Mouse (Mus musculus): Measurements from ENCODE around the gene Zmynd11. TPM values are rescaled to one million over a fixed set of nuclear protein-coding genes. Genes with fewer than 3 reads are reported as not detected.

The Zmynd11 gene
- polyA plus RNA-seq, 1 experiment from 2014 or later = 104 TPM

- Histone ChIP-seq H3K36me3 (replicated peaks) (peaks cover 53% of the 10 kb centered on the region), H3K4me3 (no peak overlapping the region), H3K27me3 (ENCODE audit: poor library complexity, severe bottlenecking) (no peaks in the 10 kb centered on the region), H3K4me1 (no peaks in the 10 kb centered on the region), H3K9me3 (no peaks in the 10 kb centered on the region), H3K27ac (no peak overlapping the region)
- WGBS = 95% methylated on average over 8 of the region's 8 CpGs
- no peak for DNase-seq (ENCODE audit: extremely low spot score, low spot score)
These were observed 58.4 kb downstream of the Zmynd11 start for GRCm38 (mm10) chr13:9706720-9707119.

- Histone ChIP-seq H3K4me3 (no peak overlapping the region), H3K27me3 (ENCODE audit: poor library complexity, severe bottlenecking) (no peaks in the 10 kb centered on the region), H3K27ac (no peak overlapping the region), H3K36me3 (replicated peaks) (peaks cover 56% of the 10 kb centered on the region), H3K9me3 (no peaks in the 10 kb centered on the region), H3K4me1 (no peaks in the 10 kb centered on the region)
- no peak for DNase-seq (ENCODE audit: extremely low spot score, low spot score)
- WGBS = 90% methylated on average over 12 of the region's 12 CpGs
These were observed 62.4 kb downstream of the Zmynd11 start for GRCm38 (mm10) chr13:9702615-9703235.

GRCm38 (mm10) chr13:9697340-9697739 lies 67.8 kb downstream of the Zmynd11 start:
- Histone ChIP-seq H3K4me1 (no peaks in the 10 kb centered on the region), H3K27ac (no peak overlapping the region), H3K36me3 (replicated peaks) (peaks cover 75% of the 10 kb centered on the region), H3K4me3 (no peak overlapping the region), H3K27me3 (ENCODE audit: poor library complexity, severe bottlenecking) (no peaks in the 10 kb centered on the region), H3K9me3 (no peaks in the 10 kb centered on the region)
- DNase-seq (ENCODE audit: extremely low spot score, low spot score) = no peak
- 95% methylated on average over 4 of the region's 4 CpGs for WGBS

GRCm38 (mm10) chr13:9695809-9696208 lies 69.3 kb downstream of the Zmynd11 start:
- no peaks in the 10 kb centered on the region for H3K4me1 ChIP-seq
- peaks cover 83% of the 10 kb centered on the region for H3K36me3 ChIP-seq (replicated peaks)
- H3K27me3 ChIP-seq (ENCODE audit: poor library complexity, severe bottlenecking) = no peaks in the 10 kb centered on the region
- no peak overlapping the region for H3K4me3 ChIP-seq
- H3K27ac ChIP-seq = no peak overlapping the region
- no peaks in the 10 kb centered on the region for H3K9me3 ChIP-seq
- DNase-seq (ENCODE audit: extremely low spot score, low spot score) = no peak

GRCm38 (mm10) chr13:9695403-9695802 lies 69.7 kb downstream of the Zmynd11 start:
- Histone ChIP-seq H3K27ac (no peak overlapping the region), H3K36me3 (replicated peaks) (peaks cover 87% of the 10 kb centered on the region), H3K4me3 (no peak overlapping the region), H3K9me3 (no peaks in the 10 kb centered on the region), H3K4me1 (no peaks in the 10 kb centered on the region), H3K27me3 (ENCODE audit: poor library complexity, severe bottlenecking) (no peaks in the 10 kb centered on the region)
- DNase-seq (ENCODE audit: extremely low spot score, low spot score) = no peak
- 91% methylated on average over 4 of the region's 4 CpGs for WGBS

GRCm38 (mm10) chr13:9694651-9695050 lies 70.5 kb downstream of the Zmynd11 start:
- Histone ChIP-seq H3K9me3 (no peaks in the 10 kb centered on the region), H3K27ac (no peak overlapping the region), H3K4me1 (no peaks in the 10 kb centered on the region), H3K4me3 (no peak overlapping the region), H3K36me3 (replicated peaks) (peaks cover 91% of the 10 kb centered on the region), H3K27me3 (ENCODE audit: poor library complexity, severe bottlenecking) (no peaks in the 10 kb centered on the region)
- no peak for DNase-seq (ENCODE audit: extremely low spot score, low spot score)
- WGBS = 97% methylated on average over 6 of the region's 6 CpGs

- DNase-seq (ENCODE audit: extremely low spot score, low spot score) = no peak
- Histone ChIP-seq H3K4me1 (no peaks in the 10 kb centered on the region), H3K27me3 (ENCODE audit: poor library complexity, severe bottlenecking) (no peaks in the 10 kb centered on the region), H3K9me3 (no peaks in the 10 kb centered on the region), H3K36me3 (replicated peaks) (peaks cover 100% of the 10 kb centered on the region), H3K4me3 (no peak overlapping the region), H3K27ac (no peak overlapping the region)
- WGBS = 75% methylated on average over 3 of the region's 3 CpGs
These were observed 72.3 kb downstream of the Zmynd11 start for GRCm38 (mm10) chr13:9692876-9693275.

GRCm38 (mm10) chr13:9689366-9689765 lies 75.8 kb downstream of the Zmynd11 start:
- no peaks in the 10 kb centered on the region for H3K4me1 ChIP-seq

GRCm38 (mm10) chr13:9686765-9687164 lies 78.4 kb downstream of the Zmynd11 start:
- WGBS = 94% methylated on average over 11 of the region's 11 CpGs
- no peak overlapping the region for H3K27ac ChIP-seq
- peak; percentile 12 for DNase-seq (ENCODE audit: extremely low spot score, low spot score)
- no peaks in the 10 kb centered on the region for H3K27me3 ChIP-seq (ENCODE audit: poor library complexity, severe bottlenecking)
- H3K36me3 ChIP-seq (replicated peaks) = peaks cover 99% of the 10 kb centered on the region
- H3K4me1 ChIP-seq = no peaks in the 10 kb centered on the region
- no peak overlapping the region for H3K4me3 ChIP-seq
- H3K9me3 ChIP-seq = no peaks in the 10 kb centered on the region

More at GRCm38 (mm10) chr13:9689366-9689765, 75.8 kb downstream of the Zmynd11 start:
- WGBS = 93% methylated on average over 16 of the region's 16 CpGs
- H3K36me3 ChIP-seq (replicated peaks) = peaks cover 99% of the 10 kb centered on the region
- H3K27ac ChIP-seq = no peak overlapping the region
- DNase-seq (ENCODE audit: extremely low spot score, low spot score) = no peak
- H3K27me3 ChIP-seq (ENCODE audit: poor library complexity, severe bottlenecking) = no peaks in the 10 kb centered on the region
- H3K9me3 ChIP-seq = no peaks in the 10 kb centered on the region
- H3K4me3 ChIP-seq = no peak overlapping the region

- H3K36me3 ChIP-seq (replicated peaks) = peaks cover 99% of the 10 kb centered on the region
These were observed 78.9 kb downstream of the Zmynd11 start for GRCm38 (mm10) chr13:9686261-9686660.

GRCm38 (mm10) chr13:9684153-9684923 lies 80.8 kb downstream of the Zmynd11 start:
- no peak overlapping the region for H3K27ac ChIP-seq
- no peaks in the 10 kb centered on the region for H3K27me3 ChIP-seq (ENCODE audit: poor library complexity, severe bottlenecking)
- peaks cover 81% of the 10 kb centered on the region for H3K36me3 ChIP-seq (replicated peaks)
- H3K4me1 ChIP-seq = no peaks in the 10 kb centered on the region
- no peaks in the 10 kb centered on the region for H3K9me3 ChIP-seq
- no peak for DNase-seq (ENCODE audit: extremely low spot score, low spot score)
- no peak overlapping the region for H3K4me3 ChIP-seq
- 98% methylated on average over 11 of the region's 11 CpGs for WGBS

More at GRCm38 (mm10) chr13:9686261-9686660, 78.9 kb downstream of the Zmynd11 start:
- Histone ChIP-seq H3K4me3 (no peak overlapping the region), H3K27me3 (ENCODE audit: poor library complexity, severe bottlenecking) (no peaks in the 10 kb centered on the region), H3K9me3 (no peaks in the 10 kb centered on the region), H3K27ac (no peak overlapping the region), H3K4me1 (no peaks in the 10 kb centered on the region)
- WGBS = 95% methylated on average over 7 of the region's 7 CpGs
- DNase-seq (ENCODE audit: extremely low spot score, low spot score) = no peak

GRCm38 (mm10) chr13:9683280-9683679 lies 81.8 kb downstream of the Zmynd11 start:
- no peak for DNase-seq (ENCODE audit: extremely low spot score, low spot score)
- H3K4me3 ChIP-seq = no peak overlapping the region
- no peaks in the 10 kb centered on the region for H3K4me1 ChIP-seq
- H3K9me3 ChIP-seq = no peaks in the 10 kb centered on the region
- 96% methylated on average over 4 of the region's 4 CpGs for WGBS
- H3K27ac ChIP-seq = no peak overlapping the region
- peaks cover 71% of the 10 kb centered on the region for H3K36me3 ChIP-seq (replicated peaks)
- H3K27me3 ChIP-seq (ENCODE audit: poor library complexity, severe bottlenecking) = no peaks in the 10 kb centered on the region

GRCm38 (mm10) chr13:9681492-9681891 lies 83.6 kb downstream of the Zmynd11 start:
- H3K9me3 ChIP-seq = peaks cover 7% of the 10 kb centered on the region; the same call in 1 of the 2 replicates
- peaks cover 53% of the 10 kb centered on the region for H3K36me3 ChIP-seq (replicated peaks)
- WGBS = 92% methylated on average over 3 of the region's 3 CpGs
- no peak overlapping the region for H3K27ac ChIP-seq
- DNase-seq (ENCODE audit: extremely low spot score, low spot score) = no peak
- no peaks in the 10 kb centered on the region for H3K27me3 ChIP-seq (ENCODE audit: poor library complexity, severe bottlenecking)
- no peaks in the 10 kb centered on the region for H3K4me1 ChIP-seq
- no peak overlapping the region for H3K4me3 ChIP-seq

All from forebrain, embryonic 10.5 days (tissue).